Mouse (Mus musculus) liver, adult (tissue): ENCODE results near the gene Samt1.
"Not testable (repeated sequence)": the region's sequence is repeated elsewhere in the genome, so short reads cannot be mapped to it uniquely, and the experiment has no call there.

Experiments used
- GATA4 ChIP-seq: IDR thresholded peaks from 2 replicates; pipeline ENCODE4 v1.6.1; 2014; ENCODE audit warnings: mild to moderate bottlenecking, low read length; ENCODE audit not compliant: insufficient replicate concordance

The Samt1 gene

DNA sequence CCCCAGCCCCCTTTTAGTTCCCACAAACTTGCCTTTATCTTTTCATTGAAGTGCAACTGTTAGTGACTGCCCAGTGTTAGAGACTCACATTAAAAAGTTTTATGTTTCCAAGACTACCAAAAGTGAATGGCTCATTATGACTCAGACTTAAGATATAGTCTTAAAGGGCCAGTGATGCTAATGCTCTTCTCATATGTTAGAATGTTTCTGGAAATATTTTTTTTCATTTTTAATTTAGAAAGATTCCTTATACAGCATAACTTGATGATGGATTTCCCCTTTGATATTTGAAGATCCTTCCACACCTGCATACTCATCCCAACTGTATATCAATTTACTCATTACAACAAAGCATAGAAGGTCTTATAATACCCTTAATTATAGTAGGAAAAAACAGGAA lies at the start of gene Samt1:
Samt1 (minus strand) TSS at position 101 of the 400 bp plus-strand sequence.
- TF ChIP-seq GATA4, result not testable (repeated sequence)

DNA sequence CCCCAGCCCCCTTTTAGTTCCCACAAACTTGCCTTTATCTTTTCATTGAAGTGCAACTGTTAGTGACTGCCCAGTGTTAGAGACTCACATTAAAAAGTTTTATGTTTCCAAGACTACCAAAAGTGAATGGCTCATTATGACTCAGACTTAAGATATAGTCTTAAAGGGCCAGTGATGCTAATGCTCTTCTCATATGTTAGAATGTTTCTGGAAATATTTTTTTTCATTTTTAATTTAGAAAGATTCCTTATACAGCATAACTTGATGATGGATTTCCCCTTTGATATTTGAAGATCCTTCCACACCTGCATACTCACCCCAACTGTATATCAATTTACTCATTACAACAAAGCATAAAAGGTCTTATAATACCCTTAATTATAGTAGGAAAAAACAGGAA lies 42.5 kb upstream of the Samt1 start, which contains the start of gene Gm10057:
Gm10057 (minus strand) TSS at position 101 of the 400 bp plus-strand sequence.
- TF ChIP-seq GATA4, result not testable (repeated sequence)

DNA sequence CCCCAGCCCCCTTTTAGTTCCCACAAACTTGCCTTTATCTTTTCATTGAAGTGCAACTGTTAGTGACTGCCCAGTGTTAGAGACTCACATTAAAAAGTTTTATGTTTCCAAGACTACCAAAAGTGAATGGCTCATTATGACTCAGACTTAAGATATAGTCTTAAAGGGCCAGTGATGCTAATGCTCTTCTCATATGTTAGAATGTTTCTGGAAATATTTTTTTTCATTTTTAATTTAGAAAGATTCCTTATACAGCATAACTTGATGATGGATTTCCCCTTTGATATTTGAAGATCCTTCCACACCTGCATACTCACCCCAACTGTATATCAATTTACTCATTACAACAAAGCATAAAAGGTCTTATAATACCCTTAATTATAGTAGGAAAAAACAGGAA lies 21.3 kb upstream of the Samt1 start, which contains the start of gene 4921511M17Rik:
4921511M17Rik (minus strand) TSS at position 101 of the 400 bp plus-strand sequence.
- TF ChIP-seq GATA4, result not testable (repeated sequence)

DNA sequence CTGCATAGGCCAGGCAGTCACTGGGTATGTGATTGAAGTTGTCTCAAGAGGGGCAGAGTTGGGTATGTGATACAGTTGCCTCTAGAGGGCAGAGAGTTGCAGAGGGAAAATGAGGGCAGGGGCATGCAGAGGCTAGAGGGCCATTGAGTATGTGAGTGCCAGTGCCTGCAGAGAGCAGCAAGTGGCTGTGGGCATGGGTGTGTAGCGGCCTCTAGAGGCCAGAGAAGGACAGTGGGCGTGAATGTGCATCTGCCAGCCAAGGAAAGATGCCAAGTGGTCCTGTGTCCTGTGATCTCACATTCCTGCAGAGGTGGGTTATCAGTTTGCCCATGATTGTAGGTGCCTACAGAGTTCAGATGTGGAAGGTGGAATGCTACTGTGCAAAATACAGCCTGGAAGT lies 38.0 kb downstream of the Samt1 start:
- no peak for TF ChIP-seq GATA4
